Comparison of ENCODE assay signal across 10 mouse cellular contexts in genomic region chr13:23466306-23466705, GRCm38 (mm10). TPM values are rescaled to one million over a fixed set of nuclear protein-coding genes. Genes with fewer than 3 reads are reported as not detected.
DNase-seq lines count a peak whose midpoint lies in the region; ATAC-seq and TF ChIP-seq lines count a peak whose summit lies in the region.
"Had no signal": no experiment of that assay in that cellular context is flagged by ENCODE, and none has a peak within 500 bp of the region (broad histone marks: within the 10 kb centered on the region; RNA-seq: fewer than 3 reads in every experiment).

No protein-coding gene starts in this region.

- no peaks in the 10 kb centered on the region for H3K36me3 ChIP-seq in lung, embryonic 15.5 days
- no peaks in the 10 kb centered on the region for H3K36me3 ChIP-seq in hindbrain, embryonic 15.5 days
- no peaks in the 10 kb centered on the region for H3K36me3 ChIP-seq in neural tube, embryonic 12.5 days

- 61% methylated on average over 1 of the region's 1 CpGs for WGBS in lung, embryonic 15.5 days
- 82% methylated on average over 1 of the region's 1 CpGs for WGBS in lung, adult 2 months
- WGBS in hindbrain, embryonic 15.5 days: 53% methylated on average over 1 of the region's 1 CpGs
- 62% methylated on average over 1 of the region's 1 CpGs for WGBS in neural tube, embryonic 12.5 days

- no peaks in the 10 kb centered on the region for H3K9me3 ChIP-seq in lung, embryonic 15.5 days
- no peaks in the 10 kb centered on the region for H3K9me3 ChIP-seq in hindbrain, embryonic 15.5 days
- no peaks in the 10 kb centered on the region for H3K9me3 ChIP-seq in neural tube, embryonic 12.5 days

- H3K27ac ChIP-seq in lung, embryonic 15.5 days: no peak overlapping the region
- H3K27ac ChIP-seq in hindbrain, embryonic 15.5 days (replicated peaks): no peak overlapping the region
- no peak overlapping the region for H3K27ac ChIP-seq in neural tube, embryonic 12.5 days

- no peak for ATAC-seq in lung, embryonic 15.5 days (ENCODE audit: borderline replicate concordance, extremely low read depth, low FRiP score, low TSS enrichment)
- no peak for ATAC-seq in hindbrain, embryonic 15.5 days (ENCODE audit: low FRiP score, low read depth)
- ATAC-seq in neural tube, embryonic 12.5 days (ENCODE audit: low FRiP score, low read depth): no peak
- no peak for ATAC-seq in erythroid progenitor cell, adult 5-6 weeks (replicated peaks; ENCODE audit: low FRiP score, poor library complexity, severe bottlenecking)

- H3K27me3 ChIP-seq in lung, embryonic 15.5 days: no peaks in the 10 kb centered on the region
- H3K27me3 ChIP-seq in hindbrain, embryonic 15.5 days: no peaks in the 10 kb centered on the region
- H3K27me3 ChIP-seq in neural tube, embryonic 12.5 days (replicated peaks): 0 out of 2 replicates have a peak, but pooled peaks cover 6% of the 10 kb centered on the region

- no peak for TF ChIP-seq POLR2A in lung, adult 2 months (IDR thresholded peaks at IDR 0.05; ENCODE audit: borderline replicate concordance, extremely low read depth, low read depth, low read length)

- peak overlapping the region; percentile 90 for H3K4me2 ChIP-seq in lung, embryonic 15.5 days
- peak overlapping the region; percentile 90 for H3K4me2 ChIP-seq in hindbrain, embryonic 15.5 days
- H3K4me2 ChIP-seq in neural tube, embryonic 12.5 days (replicated peaks): peak overlapping the region; percentile 78; the same call in 1 of the 2 replicates

- intact Hi-C loops in heart, postnatal 10 days (cut with DNase I): no loop called here

- DNase-seq in heart, adult 11 months: peak; percentile 59
- DNase-seq in heart, postnatal 10 days: no peak
- DNase-seq in lung, adult 2 months: no peak
- no peak for DNase-seq in adrenal gland, postnatal 4 days (ENCODE audit: low spot score in 2 of 2)

- H3K9ac ChIP-seq in lung, embryonic 15.5 days: no peak overlapping the region
- no peak overlapping the region for H3K9ac ChIP-seq in hindbrain, embryonic 15.5 days
- no peak overlapping the region for H3K9ac ChIP-seq in neural tube, embryonic 12.5 days

- H3K4me1 ChIP-seq in lung, embryonic 15.5 days: peaks cover 17% of the 10 kb centered on the region
- H3K4me1 ChIP-seq in lung, adult 2 months (ENCODE audit: control insufficient read depth, insufficient read depth, low read length): peaks cover 3% of the 10 kb centered on the region; the same call in 1 of the 2 replicates
- H3K4me1 ChIP-seq in hindbrain, embryonic 15.5 days (replicated peaks): peaks cover 21% of the 10 kb centered on the region
- H3K4me1 ChIP-seq in neural tube, embryonic 12.5 days: peaks cover 16% of the 10 kb centered on the region

- H3K4me3 ChIP-seq in lung, embryonic 15.5 days: no peak overlapping the region
- no peak overlapping the region for H3K4me3 ChIP-seq in lung, adult 2 months (replicated peaks; ENCODE audit: extremely low read depth, low read depth, low read length)
- H3K4me3 ChIP-seq in hindbrain, embryonic 15.5 days: no peak overlapping the region
- no peak overlapping the region for H3K4me3 ChIP-seq in neural tube, embryonic 12.5 days

- TF ChIP-seq CTCF in lung, adult 2 months (IDR thresholded peaks at IDR 0.05; ENCODE audit: insufficient read depth, low read length): no peak

RNA-seq across cellular contexts. Expression of gene Btn1a1, which starts 0.6 kb away (rescaled TPM):
- not detected for total RNA-seq in heart, postnatal 10 days (2021)
- polyA plus RNA-seq in lung, embryonic 15.5 days (2015; fragmentation: Nextera tagmentation; extraction: Ambion mirVana): 0.14 and 0.26 TPM in 2 replicates
- not detected in 2 replicates for polyA plus RNA-seq in lung, adult 2 months (2012; rRNA removed)
- polyA plus RNA-seq in hindbrain, embryonic 15.5 days (2015; fragmentation: Nextera tagmentation; extraction: Ambion mirVana): 0.17 TPM in 1 of 2 replicates, not detected in the other
- not detected in 2 replicates for polyA plus RNA-seq in neural tube, embryonic 12.5 days (2016; fragmentation: Nextera tagmentation; extraction: Ambion mirVana)
- total RNA-seq in adrenal gland, postnatal 4 days (2021): under 1 TPM; 0.20 to 0.87 TPM
- 1.4 and 4.2 TPM in 2 replicates for total RNA-seq in erythroid progenitor cell, adult 5-6 weeks (2015; ENCODE audit: low replicate concordance)
- total RNA-seq in erythroid progenitor cell, adult 5-6 weeks (2017; ENCODE audit: low replicate concordance): 0.90 and 1.4 TPM in 2 replicates
- total RNA-seq: gastrocnemius, postnatal 36 days; left cerebral cortex, postnatal 4 days had no signal

RNA-seq across cellular contexts. Expression of gene Btn2a2, which starts 22.4 kb away (rescaled TPM):
- not detected for total RNA-seq in heart, postnatal 10 days (2021)
- polyA plus RNA-seq in lung, embryonic 15.5 days (2015; fragmentation: Nextera tagmentation; extraction: Ambion mirVana): 0.16 and 0.21 TPM in 2 replicates
- not detected in 2 replicates for polyA plus RNA-seq in lung, adult 2 months (2012; rRNA removed)
- polyA plus RNA-seq in hindbrain, embryonic 15.5 days (2015; fragmentation: Nextera tagmentation; extraction: Ambion mirVana): 0.06 and 0.08 TPM in 2 replicates
- polyA plus RNA-seq in neural tube, embryonic 12.5 days (2016; fragmentation: Nextera tagmentation; extraction: Ambion mirVana): 0.23 and 0.31 TPM in 2 replicates
- under 1 TPM in 1 of 2 experiments, not detected in 1; 0.17 TPM for total RNA-seq in adrenal gland, postnatal 4 days (2021)
- total RNA-seq in erythroid progenitor cell, adult 5-6 weeks (2015; ENCODE audit: low replicate concordance): not detected in 2 replicates
- not detected in 2 replicates for total RNA-seq in erythroid progenitor cell, adult 5-6 weeks (2017; ENCODE audit: low replicate concordance)
- total RNA-seq: gastrocnemius, postnatal 36 days; left cerebral cortex, postnatal 4 days had no signal

RNA-seq across cellular contexts. Expression of gene Abt1, which starts 42.6 kb away (rescaled TPM):
- total RNA-seq in heart, postnatal 10 days (2021): 1 to 10 TPM; 5.3 to 5.6 TPM
- polyA plus RNA-seq in lung, embryonic 15.5 days (2015; fragmentation: Nextera tagmentation; extraction: Ambion mirVana): 13.6 and 14.2 TPM in 2 replicates
- 2.7 and 3.3 TPM in 2 replicates for polyA plus RNA-seq in lung, adult 2 months (2012; rRNA removed)
- polyA plus RNA-seq in hindbrain, embryonic 15.5 days (2015; fragmentation: Nextera tagmentation; extraction: Ambion mirVana): 8.8 and 9.1 TPM in 2 replicates
- polyA plus RNA-seq in neural tube, embryonic 12.5 days (2016; fragmentation: Nextera tagmentation; extraction: Ambion mirVana): 11.4 TPM in 2 replicates
- 1 to 10 TPM; 7.9 to 8.9 TPM for total RNA-seq in adrenal gland, postnatal 4 days (2021)
- 1.1 and 2.1 TPM in 2 replicates for total RNA-seq in erythroid progenitor cell, adult 5-6 weeks (2015; ENCODE audit: low replicate concordance)
- total RNA-seq in erythroid progenitor cell, adult 5-6 weeks (2017; ENCODE audit: low replicate concordance): 1.3 and 1.6 TPM in 2 replicates
